Mouse (Mus musculus) regulatory T cell (primary cell): ENCODE measurements around the gene Gli2.

Experiments used
- in situ Hi-C: fragments of 300-600 bp; cut with MboI, MseI; formaldehyde crosslinking; loops from one replicate; pipeline ENCODE4 v1.15.1; 2025; ENCODE audit warnings: high pct_unique_total_duplicates

The Gli2 gene

GRCm38 (mm10) chr1:119001454-119002034 is 51.9 kb downstream of the Gli2 start:
- in situ Hi-C loops = no loop called here

DNA sequence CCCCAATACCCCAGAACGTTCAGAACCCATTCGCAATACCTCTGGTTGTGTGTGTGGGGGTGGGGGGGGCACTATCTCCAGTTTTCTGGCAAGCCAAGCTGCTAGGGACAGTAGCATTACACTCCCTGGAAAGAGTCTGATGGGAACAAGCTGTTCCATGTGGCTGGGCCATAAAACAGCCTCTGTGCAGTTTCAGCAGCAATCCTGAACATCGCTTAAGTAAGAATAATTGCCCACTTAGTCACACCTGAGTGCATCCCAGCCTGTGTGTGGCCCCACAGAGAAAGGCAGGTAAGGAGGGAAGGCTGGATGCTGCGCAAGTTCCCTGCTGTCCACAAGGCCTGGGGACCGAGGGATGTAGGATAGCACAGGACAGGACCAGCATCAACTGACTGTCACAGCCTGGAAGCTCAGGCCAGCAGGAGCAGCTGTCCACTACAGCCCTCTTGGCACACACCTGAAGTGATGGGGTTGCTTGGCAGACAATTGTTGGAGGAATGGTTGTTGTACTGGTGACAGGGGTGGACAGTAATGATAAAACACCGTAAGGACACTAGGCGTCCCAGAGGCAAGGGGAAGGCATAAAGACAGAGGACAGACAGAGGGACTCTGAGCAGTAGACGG is 58.8 kb downstream of the Gli2 start:
- in situ Hi-C loops = no loop called here

DNA sequence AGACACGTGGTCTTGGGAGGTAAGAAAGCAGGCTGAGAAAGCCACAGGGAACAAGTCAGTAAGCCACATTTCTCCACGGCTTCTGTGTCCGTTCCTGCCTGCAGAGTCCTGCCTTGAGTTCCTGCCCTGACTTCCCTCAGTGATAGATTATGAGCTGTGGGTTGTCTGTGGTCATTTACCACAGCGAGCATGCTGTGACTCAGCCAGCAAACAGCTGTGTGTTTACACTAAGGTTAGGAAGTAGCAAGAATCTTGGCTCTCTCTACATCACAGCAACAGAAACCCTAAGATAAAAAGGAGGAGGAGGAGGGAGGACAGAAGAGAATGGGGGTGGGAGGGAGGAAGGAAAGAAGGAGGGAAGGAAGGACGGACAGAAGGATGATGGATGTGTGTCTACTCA is 59.6 kb downstream of the Gli2 start:
- in situ Hi-C loops = no loop called here

DNA sequence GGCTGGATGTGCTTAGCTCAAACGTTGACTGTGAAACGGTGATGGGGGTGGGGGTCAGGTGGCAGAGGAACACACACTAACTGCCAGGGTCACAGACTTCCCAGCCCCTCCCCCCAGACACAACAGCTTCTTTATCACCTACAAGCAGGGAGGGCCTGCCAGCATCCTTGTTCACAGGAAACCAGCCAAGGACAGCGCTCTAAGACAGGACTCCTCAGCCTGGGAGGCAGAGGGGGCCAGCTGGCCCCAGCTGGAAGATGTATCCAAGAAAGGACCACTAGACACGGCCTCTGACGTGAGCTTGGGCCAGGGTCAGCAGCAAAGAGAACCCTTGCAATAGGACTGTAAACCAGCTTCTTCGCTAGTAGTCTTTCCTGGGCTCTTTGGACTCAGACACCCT is 65.1 kb downstream of the Gli2 start:
- in situ Hi-C loops = no loop called here

DNA sequence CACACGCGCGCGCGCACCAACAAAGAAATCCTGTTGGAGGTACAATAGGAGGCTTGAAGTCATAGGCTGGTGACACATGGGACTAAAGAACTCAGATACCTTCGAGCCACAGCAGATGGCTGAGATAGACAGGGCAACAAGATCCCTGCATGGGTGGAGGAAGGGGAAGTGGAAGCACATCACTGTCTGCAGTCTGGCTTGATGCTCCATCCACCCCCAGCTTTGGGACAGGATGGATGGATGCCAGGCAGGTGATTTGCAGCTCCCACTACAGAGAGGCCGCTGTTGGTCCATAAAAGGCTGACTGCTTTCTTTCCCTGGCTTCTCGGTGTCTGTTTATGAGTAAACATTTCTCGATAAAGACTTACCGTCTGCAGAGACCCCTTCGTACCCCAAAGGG is 65.9 kb downstream of the Gli2 start:
- in situ Hi-C loops = no loop called here

- in situ Hi-C loops = no loop called here
These were observed 70.0 kb downstream of the Gli2 start for GRCm38 (mm10) chr1:118983389-118983788.

- in situ Hi-C loops = no loop called here
These were observed 70.6 kb downstream of the Gli2 start for GRCm38 (mm10) chr1:118982805-118983211.

- in situ Hi-C loops = no loop called here
These were observed 71.2 kb downstream of the Gli2 start for GRCm38 (mm10) chr1:118981943-118982804.

DNA sequence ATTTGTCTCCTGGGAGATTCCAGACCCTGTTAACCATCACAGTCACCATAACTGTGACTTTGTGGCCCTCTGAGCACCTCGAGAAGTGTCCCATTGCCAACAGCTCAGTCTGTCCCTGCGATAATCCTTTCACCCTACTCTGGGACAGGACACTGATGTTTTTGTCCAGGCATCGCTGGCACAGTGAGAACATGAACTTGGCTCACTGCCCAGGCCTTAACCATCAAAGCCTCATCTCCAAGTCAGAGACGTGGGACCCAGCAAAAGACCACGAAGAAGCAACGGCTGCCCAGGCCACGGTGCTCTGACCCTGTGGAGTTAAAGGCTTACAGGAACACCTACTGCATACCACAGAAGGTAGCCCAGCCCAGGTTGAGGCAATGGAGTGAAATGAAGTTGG is 72.8 kb downstream of the Gli2 start:
- in situ Hi-C loops = no loop called here

GRCm38 (mm10) chr1:118976596-118976995 is 76.8 kb downstream of the Gli2 start:
- in situ Hi-C loops = no loop called here

- in situ Hi-C loops = no loop called here
These were observed 78.0 kb downstream of the Gli2 start for GRCm38 (mm10) chr1:118975376-118975775.

- in situ Hi-C loops = no loop called here
These were observed 83.4 kb downstream of the Gli2 start for GRCm38 (mm10) chr1:118970068-118970467.

- in situ Hi-C loops = no loop called here
These were observed 84.0 kb downstream of the Gli2 start for GRCm38 (mm10) chr1:118969409-118969808.

DNA sequence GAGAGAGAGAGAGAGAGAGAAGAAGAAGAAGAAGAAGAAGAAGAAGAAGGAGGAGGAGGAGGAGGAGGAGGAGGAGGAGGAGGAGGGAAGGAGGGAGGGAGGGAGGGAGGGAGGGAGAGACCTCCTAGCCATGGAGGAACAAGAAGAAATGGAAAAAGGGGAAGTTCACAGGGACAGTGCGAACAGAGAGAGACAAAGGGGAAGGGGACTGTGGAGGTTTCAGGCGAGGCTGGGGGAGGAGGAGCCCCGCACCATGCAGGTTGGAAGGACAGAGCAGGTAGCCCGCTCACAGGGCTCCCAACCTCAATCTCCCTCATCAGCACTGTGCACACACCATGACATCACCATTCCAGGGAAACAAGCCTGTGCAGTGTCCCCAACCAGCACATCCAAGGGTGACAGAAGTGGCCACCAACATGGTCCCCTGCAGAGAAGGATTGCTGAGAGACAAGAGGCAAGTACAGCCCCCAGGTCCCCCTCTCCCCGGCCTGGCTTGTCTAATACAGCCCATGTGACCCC is 84.7 kb downstream of the Gli2 start:
- in situ Hi-C loops = no loop called here

DNA sequence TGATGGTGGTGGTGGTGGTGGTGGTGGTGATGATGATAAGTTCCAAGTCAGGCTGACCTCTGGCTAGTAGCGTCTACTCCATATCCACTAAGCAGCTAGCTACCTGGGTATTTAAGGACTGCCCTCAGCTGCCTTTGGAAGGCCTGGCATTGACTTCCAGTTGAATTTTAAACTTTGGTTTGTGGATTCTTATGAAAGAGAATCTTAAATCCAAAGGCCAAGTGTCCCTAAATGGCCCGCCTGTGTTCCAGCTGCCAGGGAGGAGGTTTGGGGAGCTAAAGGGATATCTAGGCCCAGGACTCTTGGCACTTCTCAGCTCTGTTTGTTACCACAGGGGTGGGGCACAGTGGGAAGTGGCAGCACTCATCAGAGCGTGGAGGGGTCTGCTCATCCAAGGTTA is 85.4 kb downstream of the Gli2 start:
- in situ Hi-C loops = no loop called here

DNA sequence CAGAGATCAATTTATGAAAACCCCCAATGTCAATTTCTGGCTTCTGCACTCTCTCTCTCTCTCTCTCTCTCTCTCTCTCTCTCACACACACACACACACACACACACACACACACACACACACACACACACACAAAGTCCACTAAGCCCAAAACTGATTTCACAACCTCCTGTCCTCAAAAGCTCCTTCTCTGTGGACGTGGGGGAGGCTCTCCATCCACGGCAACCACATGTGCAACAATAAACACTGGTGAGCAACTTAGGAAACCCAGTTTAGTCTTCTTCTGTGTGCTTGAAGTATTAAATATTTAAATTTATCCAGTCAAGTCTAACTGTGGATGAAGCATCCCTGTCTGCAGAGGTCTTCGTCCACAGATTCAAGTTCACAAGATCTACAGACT is 86.1 kb downstream of the Gli2 start:
- in situ Hi-C loops = no loop called here

- in situ Hi-C loops = no loop called here
These were observed 94.8 kb downstream of the Gli2 start for GRCm38 (mm10) chr1:118958644-118959043.

- in situ Hi-C loops = no loop called here
These were observed 97.6 kb downstream of the Gli2 start for GRCm38 (mm10) chr1:118955791-118956190.

GRCm38 (mm10) chr1:118954434-118955301 is 98.8 kb downstream of the Gli2 start:
- in situ Hi-C loops = no loop called here

- in situ Hi-C loops = no loop called here
These were observed 100.4 kb downstream of the Gli2 start for GRCm38 (mm10) chr1:118953031-118953430.

- in situ Hi-C loops = no loop called here
These were observed 101.1 kb downstream of the Gli2 start for GRCm38 (mm10) chr1:118952318-118952717.

DNA sequence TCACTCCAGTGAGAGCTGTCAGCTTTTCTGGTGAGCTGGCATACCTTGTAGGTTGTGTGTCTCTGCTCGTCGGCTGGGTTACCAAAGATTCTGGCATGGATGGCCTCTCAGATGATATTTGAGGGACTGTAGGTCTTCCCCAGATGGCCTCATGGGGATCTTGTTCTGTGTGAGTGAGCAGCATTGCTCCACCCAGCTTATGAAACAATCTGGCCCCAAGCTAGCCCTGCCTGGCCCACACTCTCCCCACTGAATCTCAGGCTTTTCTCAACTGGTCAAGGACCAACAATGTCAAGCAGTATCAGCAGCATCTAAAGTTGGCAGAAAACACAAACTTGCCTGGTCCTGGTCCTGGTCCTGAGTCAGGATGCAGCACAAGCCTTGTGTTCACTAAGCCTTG is 105.0 kb downstream of the Gli2 start:
- in situ Hi-C loops = no loop called here
